Mouse (Mus musculus) limb, embryonic 13.5 days (tissue): ENCODE data around the gene 4931409K22Rik. TPM values are rescaled to one million over a fixed set of nuclear protein-coding genes. Genes with fewer than 3 reads are reported as not detected.

Experiments used
- ATAC-seq: fragments of 200-750 bp; cut with Nextera tagmentation; 2 replicates; pipeline ENCODE4 v1.8.0; 2017; ENCODE audit warnings: low read depth, moderate number of reproducible peaks, moderate TSS enrichment; ENCODE audit not compliant: low FRiP score
- H3K27ac ChIP-seq: fragments of 300-500 bp; sonication (generic); 2 replicates; pipeline ENCODE4 v1.5.1; 2015; ENCODE audit warnings: inconsistent platforms, mild to moderate bottlenecking, moderate library complexity
- H3K27me3 ChIP-seq: fragments of 300-500 bp; sonication (generic); 2 replicates; pipeline ENCODE4 v1.6.1; 2015; ENCODE audit warnings: mild to moderate bottlenecking, inconsistent platforms
- H3K36me3 ChIP-seq: fragments of 300-500 bp; sonication (generic); 2 replicates; pipeline ENCODE4 v1.6.1; 2015; ENCODE audit warnings: inconsistent platforms, mild to moderate bottlenecking, moderate library complexity
- H3K4me1 ChIP-seq: fragments of 300-500 bp; sonication (generic); 2 replicates; pipeline ENCODE4 v1.6.1; 2015; ENCODE audit warnings: inconsistent platforms
- H3K4me2 ChIP-seq: fragments of 300-500 bp; sonication (generic); replicated peaks from 2 replicates; pipeline ENCODE4 v1.6.1; 2015; ENCODE audit warnings: inconsistent platforms, mild to moderate bottlenecking, moderate library complexity
- H3K4me3 ChIP-seq: fragments of 300-500 bp; sonication (generic); 2 replicates; pipeline ENCODE4 v1.5.1; 2015; ENCODE audit warnings: moderate library complexity, mild to moderate bottlenecking, inconsistent platforms
- H3K9ac ChIP-seq: fragments of 300-500 bp; sonication (generic); 2 replicates; pipeline ENCODE4 v1.6.1; 2015; ENCODE audit warnings: mild to moderate bottlenecking, inconsistent platforms
- H3K9me3 ChIP-seq: fragments of 300-500 bp; sonication (generic); 2 replicates; pipeline ENCODE4 v1.6.1; 2016; ENCODE audit warnings: inconsistent platforms
- WGBS: fragments of 180-500 bp; shearing (Covaris S2); methylation state at CpG from one replicate; pipeline ENCODE4 v1.1.7; 2015; 5-methylcytosine and 5-hydroxymethylcytosine counted together
- polyA plus RNA-seq: library from polyadenylated mRNA; unstranded; fragments of >200 nt; fragmentation: Nextera tagmentation; extraction: Ambion mirVana; gene quantifications from 2 replicates; pipeline ENCODE4 v1.2.1, GENCODE M21; 2015

Gene 4931409K22Rik
- polyA plus RNA-seq, 1 experiment from 2014 or later: 0.17 TPM

DNA sequence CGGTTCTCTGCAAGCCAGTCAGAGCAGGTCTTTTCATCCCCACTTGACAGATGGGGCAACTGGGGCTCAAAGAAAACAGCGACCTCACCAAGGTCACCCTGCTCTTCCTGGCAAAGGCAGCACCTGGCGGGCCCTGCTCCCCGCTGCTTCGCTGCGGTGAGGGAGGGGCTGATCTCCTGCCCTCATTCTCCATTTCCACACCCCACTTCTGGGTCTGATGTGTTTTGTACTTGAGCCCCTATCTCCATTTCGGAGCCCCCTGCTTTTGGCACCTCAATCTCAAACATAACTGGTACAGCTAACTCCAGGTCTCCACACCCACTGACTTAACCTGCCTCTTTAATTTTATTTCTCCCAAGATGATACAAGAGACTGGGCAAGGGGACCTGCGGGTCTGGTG, 42.5 kb upstream of the 4931409K22Rik start:
- H3K36me3 ChIP-seq: peaks cover 21% of the 10 kb centered on the region
- ATAC-seq: no peak
- peaks cover 66% of the 10 kb centered on the region for H3K4me1 ChIP-seq
- H3K27me3 ChIP-seq: no peaks in the 10 kb centered on the region
- no peaks in the 10 kb centered on the region for H3K9me3 ChIP-seq
- H3K9ac ChIP-seq: peak overlapping the region; percentile 76
- no peak overlapping the region; the same call in 1 of the 2 replicates for H3K27ac ChIP-seq
- peak overlapping the region; percentile 56 for H3K4me3 ChIP-seq
- peak overlapping the region; percentile 99 for H3K4me2 ChIP-seq
- WGBS: 10% methylated on average over 8 of the region's 8 CpGs

DNA sequence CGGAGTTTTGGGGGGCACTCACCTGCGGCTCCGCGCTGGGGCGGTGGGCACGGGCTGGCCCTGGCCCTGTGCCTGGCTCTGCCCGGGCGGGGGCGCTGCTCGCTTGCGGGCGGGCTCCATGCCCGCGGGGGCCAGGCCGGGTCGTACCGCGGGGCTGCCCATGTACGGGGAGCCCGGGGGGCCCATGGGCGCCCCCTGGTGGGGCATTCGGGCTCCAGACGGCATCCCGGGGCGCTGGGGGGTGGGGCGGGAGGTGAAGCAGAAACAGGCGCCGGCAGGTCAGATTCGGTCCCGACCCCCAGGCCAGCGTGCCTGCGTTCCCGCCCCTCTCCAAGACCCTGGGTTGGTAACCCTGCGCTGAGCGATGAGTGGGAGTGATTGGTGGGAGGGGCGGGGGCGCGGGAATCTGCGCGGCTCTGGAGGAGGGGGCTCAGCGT, 42.0 kb upstream of the 4931409K22Rik start:
- H3K4me1 ChIP-seq: peaks cover 61% of the 10 kb centered on the region

DNA sequence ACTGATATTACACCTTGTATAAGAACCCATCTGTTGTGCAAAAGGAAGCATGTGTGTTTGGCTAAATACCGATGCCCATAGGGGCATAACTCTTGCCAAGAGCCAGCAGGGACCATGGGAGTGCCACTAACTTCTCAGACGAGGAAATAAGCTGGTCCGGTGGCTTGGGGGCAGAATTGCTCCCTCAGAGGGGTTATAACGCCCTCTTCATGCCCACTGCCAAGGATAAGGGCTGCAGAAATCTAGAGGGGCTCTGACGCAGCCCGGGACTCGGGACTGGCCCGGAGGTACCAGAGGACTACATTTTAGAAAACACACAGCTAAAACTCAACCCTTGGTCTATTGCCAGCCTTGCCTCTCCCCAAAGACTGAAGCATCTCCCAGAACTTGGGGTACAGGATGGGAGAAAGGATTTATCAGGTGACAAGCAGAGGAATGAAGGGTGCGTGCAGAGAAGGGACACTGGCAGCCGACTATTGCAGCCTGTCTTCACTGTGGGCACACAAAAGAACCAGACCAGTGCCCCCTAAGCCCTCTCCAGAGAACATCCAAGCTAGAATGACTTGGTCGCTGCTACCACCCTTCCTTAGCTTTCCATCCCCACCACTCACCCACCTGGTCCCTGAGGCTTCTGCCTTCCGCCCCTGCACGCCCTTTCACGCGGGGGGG, 41.4 kb upstream of the 4931409K22Rik start:
- peaks cover 55% of the 10 kb centered on the region for H3K4me1 ChIP-seq
- peak overlapping the region; percentile 76 for H3K9ac ChIP-seq
- H3K9me3 ChIP-seq: no peaks in the 10 kb centered on the region
- peak overlapping the region; percentile 99 for H3K4me2 ChIP-seq
- no peak overlapping the region for H3K27ac ChIP-seq
- peaks cover 32% of the 10 kb centered on the region for H3K36me3 ChIP-seq
- H3K4me3 ChIP-seq: peak overlapping the region; percentile 56
- WGBS: 23% methylated on average over 15 of the region's 15 CpGs
- no peaks in the 10 kb centered on the region for H3K27me3 ChIP-seq
- no peak for ATAC-seq

More for the DNA sequence above, 42.0 kb upstream of the 4931409K22Rik start:
- H3K4me2 ChIP-seq: peak overlapping the region; percentile 99
- H3K27ac ChIP-seq: no peak overlapping the region; the same call in 1 of the 2 replicates
- peak overlapping the region; percentile 76 for H3K9ac ChIP-seq
- WGBS: under 1% methylated on average over 38 of the region's 41 CpGs
- no peak for ATAC-seq
- H3K36me3 ChIP-seq: peaks cover 26% of the 10 kb centered on the region
- peak overlapping the region; percentile 56 for H3K4me3 ChIP-seq
- no peaks in the 10 kb centered on the region for H3K27me3 ChIP-seq
- H3K9me3 ChIP-seq: no peaks in the 10 kb centered on the region

DNA sequence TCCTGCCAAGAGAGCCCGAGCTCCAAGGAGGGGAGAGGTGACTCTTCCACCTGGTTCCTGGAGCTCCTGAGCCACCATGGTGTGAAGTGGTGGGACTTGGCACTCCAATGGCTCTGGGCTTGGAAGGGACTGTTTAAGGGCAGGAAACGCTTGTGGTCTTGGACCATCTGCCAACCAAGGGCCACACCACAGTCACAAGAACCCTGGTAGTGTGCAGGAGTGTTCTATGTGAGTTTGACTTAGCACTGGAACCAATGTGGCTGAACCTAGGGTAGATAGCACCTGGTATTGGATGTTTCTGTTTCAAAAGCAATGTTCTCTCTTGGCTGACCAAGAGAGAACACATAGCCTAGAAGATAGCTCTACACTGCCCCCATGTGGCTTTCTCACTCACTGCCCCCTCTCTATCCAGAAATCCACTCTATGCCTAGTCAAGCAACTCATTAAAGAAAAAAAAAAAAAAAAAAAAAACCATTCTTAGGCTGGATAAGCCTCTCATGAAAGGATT, 40.7 kb upstream of the 4931409K22Rik start:
- peaks cover 50% of the 10 kb centered on the region for H3K4me1 ChIP-seq
- H3K36me3 ChIP-seq: peaks cover 40% of the 10 kb centered on the region
- peak overlapping the region; percentile 25 for H3K4me2 ChIP-seq
- no peaks in the 10 kb centered on the region for H3K9me3 ChIP-seq
- H3K27ac ChIP-seq: peak overlapping the region; percentile 61; the same call in 1 of the 2 replicates
- ATAC-seq: peak; percentile 16; the same call in 1 of the 2 replicates
- H3K4me3 ChIP-seq: no peak overlapping the region
- H3K27me3 ChIP-seq: no peaks in the 10 kb centered on the region
- peak overlapping the region; percentile 51 for H3K9ac ChIP-seq
- 50% methylated on average over 2 of the region's 2 CpGs for WGBS

DNA sequence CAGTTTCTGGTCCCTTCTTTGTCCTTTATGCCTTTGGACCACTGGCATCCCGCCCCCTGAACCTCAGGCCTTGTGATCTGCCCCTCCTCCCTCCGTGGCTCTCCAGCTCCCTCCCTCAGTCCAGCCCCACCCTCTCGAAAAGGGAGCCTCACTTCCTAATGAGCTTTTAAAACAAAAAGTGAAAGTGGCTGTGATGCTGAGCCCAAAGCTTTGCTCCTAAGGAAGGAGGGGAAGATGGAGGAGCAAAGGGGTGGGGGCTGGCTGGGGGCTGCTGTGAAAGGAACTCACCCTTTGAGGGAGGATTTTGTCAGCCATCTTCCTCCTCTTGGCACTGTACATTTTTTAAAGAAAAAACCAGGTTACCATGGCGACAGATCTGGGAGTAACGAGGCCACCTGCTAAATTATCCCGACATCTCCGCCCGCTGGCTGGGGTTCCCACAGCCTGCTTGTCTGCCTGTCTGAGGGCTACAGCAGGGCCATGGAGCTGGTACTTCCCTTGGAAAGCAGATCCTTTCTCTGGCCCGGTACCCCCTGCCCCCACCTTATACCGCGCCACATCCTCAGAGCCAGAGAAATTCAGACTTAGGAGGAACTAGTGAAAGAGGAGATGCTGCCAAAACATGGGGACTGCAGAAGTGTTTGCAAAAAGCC, 40.0 kb upstream of the 4931409K22Rik start:
- Histone ChIP-seq H3K9ac (peak overlapping the region; percentile 51), H3K4me2 (peak overlapping the region; percentile 25), H3K9me3 (no peaks in the 10 kb centered on the region), H3K4me3 (no peak overlapping the region), H3K27ac (peak overlapping the region; percentile 61; the same call in 1 of the 2 replicates), H3K27me3 (no peaks in the 10 kb centered on the region; the same call in 1 of the 2 replicates), H3K36me3 (peaks cover 46% of the 10 kb centered on the region), H3K4me1 (peaks cover 55% of the 10 kb centered on the region)
- WGBS: 23% methylated on average over 11 of the region's 11 CpGs
- ATAC-seq: no peak

DNA sequence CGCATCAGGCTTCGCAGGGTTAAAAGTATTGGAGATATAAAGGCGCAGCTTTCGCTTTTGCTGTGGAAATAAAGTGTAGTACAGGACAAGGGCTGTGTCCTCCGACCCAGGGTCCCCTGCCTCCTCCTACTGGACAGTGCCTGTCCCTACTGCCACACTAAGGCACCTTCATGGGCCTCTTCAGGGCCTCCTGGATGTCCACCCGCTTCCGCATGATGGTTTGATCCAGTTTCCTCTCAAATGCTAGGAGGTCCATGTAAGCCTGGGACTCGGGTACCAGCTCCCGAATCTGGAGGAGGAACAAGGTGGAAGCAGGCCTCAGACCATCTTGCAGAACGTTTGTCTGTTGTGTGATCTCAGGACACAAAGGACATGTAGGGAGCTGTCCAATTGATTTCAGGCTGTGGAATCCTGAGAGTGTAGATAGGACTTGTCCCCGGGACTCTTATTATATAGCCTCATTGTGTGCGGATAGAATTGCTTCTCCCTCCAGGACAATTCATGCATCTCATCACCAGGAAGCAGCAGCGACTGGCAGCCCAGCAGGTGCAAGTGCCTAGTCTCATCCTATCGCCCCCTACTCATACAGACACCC, 39.3 kb upstream of the 4931409K22Rik start:
- no peak overlapping the region for H3K27ac ChIP-seq
- H3K9me3 ChIP-seq: no peaks in the 10 kb centered on the region
- H3K4me1 ChIP-seq: peaks cover 58% of the 10 kb centered on the region
- H3K4me2 ChIP-seq: 0 out of 2 replicates have a peak overlapping the region, but pooled peaks have one; percentile 25
- no peaks in the 10 kb centered on the region; the same call in 1 of the 2 replicates for H3K27me3 ChIP-seq
- H3K4me3 ChIP-seq: no peak overlapping the region
- H3K36me3 ChIP-seq: peaks cover 53% of the 10 kb centered on the region
- no peak for ATAC-seq
- WGBS: 71% methylated on average over 14 of the region's 14 CpGs
- no peak overlapping the region for H3K9ac ChIP-seq

DNA sequence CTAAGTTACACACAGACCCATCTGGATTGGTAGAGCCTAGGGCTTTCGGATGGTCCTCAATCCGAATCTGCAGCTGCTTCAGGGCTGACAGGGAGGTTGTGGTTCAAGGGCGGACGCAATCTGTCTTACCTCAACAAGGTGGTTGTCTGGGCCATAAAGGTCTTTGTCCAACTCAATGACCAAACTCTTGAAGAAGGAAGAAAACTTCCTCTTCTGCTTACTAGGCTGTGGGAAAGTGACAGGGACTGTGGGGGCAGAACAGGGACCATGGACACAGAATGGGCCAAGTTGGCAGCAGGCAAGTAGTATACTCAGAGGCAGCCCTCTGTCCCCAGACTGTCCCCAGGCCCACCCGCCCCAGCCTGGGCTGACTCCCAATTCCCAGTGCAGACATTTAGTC, 38.7 kb upstream of the 4931409K22Rik start:
- 87% methylated on average over 5 of the region's 5 CpGs for WGBS
- Histone ChIP-seq H3K27ac (no peak overlapping the region), H3K4me2 (no peak overlapping the region), H3K27me3 (no peaks in the 10 kb centered on the region; the same call in 1 of the 2 replicates), H3K36me3 (peaks cover 60% of the 10 kb centered on the region), H3K4me1 (peaks cover 53% of the 10 kb centered on the region), H3K9ac (no peak overlapping the region), H3K4me3 (no peak overlapping the region), H3K9me3 (no peaks in the 10 kb centered on the region)
- no peak for ATAC-seq

DNA sequence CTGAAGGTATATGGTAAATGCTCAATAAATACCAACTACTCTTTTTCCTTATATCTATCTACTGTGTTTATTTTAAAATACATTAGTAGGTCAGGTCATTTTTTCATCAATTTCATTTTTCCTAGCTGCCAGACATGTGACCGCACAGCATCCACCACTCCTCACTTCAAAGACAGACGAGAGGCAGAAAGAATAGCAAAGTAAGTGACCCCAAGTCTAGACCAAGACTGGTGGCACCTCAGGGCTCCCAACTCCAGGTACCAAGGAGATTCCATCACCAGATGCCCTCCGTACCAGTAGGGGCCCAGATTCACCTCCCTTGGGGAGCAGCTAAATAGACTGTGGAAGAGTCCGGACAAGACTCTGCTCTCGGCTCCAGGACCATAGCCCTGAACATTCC, 37.7 kb upstream of the 4931409K22Rik start:
- no peak for ATAC-seq
- Histone ChIP-seq H3K9ac (no peak overlapping the region), H3K4me1 (peaks cover 45% of the 10 kb centered on the region), H3K36me3 (peaks cover 69% of the 10 kb centered on the region), H3K27me3 (no peaks in the 10 kb centered on the region; the same call in 1 of the 2 replicates), H3K27ac (no peak overlapping the region), H3K4me2 (no peak overlapping the region), H3K4me3 (no peak overlapping the region), H3K9me3 (no peaks in the 10 kb centered on the region)
- 95% methylated on average over 5 of the region's 5 CpGs for WGBS

DNA sequence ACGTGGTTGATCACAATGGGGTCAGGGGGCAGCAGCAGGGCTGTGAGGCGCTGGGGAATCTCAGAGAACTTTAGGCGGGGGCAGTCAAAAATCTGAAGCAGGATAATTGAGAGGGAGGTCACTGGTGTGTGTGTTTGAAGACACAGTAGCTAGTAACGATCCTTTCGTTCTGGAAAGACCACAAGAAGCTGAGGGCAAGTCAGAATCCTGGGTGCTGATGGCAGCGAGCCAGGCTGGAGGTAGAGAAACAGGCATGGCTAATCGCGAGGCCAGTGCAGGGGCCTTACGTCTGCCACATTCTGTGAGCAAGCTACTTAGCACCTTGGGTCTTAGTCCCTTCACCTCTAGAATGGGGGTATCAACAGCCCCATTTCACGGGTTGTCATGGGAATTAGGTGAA, 37.3 kb upstream of the 4931409K22Rik start:
- 73% methylated on average over 10 of the region's 10 CpGs for WGBS
- no peaks in the 10 kb centered on the region for H3K9me3 ChIP-seq
- peaks cover 41% of the 10 kb centered on the region for H3K4me1 ChIP-seq
- no peak overlapping the region for H3K4me3 ChIP-seq
- peaks cover 73% of the 10 kb centered on the region for H3K36me3 ChIP-seq
- no peaks in the 10 kb centered on the region; the same call in 1 of the 2 replicates for H3K27me3 ChIP-seq
- H3K4me2 ChIP-seq: no peak overlapping the region
- no peak overlapping the region for H3K9ac ChIP-seq
- H3K27ac ChIP-seq: no peak overlapping the region
- no peak for ATAC-seq

DNA sequence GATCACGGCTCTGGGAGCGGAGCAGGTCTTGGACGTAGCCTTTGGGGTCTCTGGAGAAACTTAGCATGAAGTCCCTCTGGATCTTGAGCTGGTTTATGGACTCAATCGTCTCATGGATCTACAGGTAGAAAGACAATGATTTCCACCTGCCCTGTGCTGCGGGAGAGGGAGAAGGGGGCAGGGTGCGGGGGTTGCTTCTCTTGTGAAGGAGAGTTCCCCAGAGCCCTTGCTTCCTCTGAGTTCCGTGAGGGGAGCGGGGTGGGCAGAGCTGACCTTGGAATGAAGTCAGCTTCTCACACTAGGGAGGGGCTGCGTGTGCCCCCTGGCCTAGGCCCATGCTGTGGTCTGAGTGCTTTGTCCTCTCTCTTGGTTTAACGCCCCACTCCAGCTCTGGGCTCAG, 36.6 kb upstream of the 4931409K22Rik start:
- H3K27me3 ChIP-seq: no peaks in the 10 kb centered on the region; the same call in 1 of the 2 replicates
- H3K9ac ChIP-seq: no peak overlapping the region
- no peak overlapping the region for H3K27ac ChIP-seq
- no peak overlapping the region for H3K4me2 ChIP-seq
- no peaks in the 10 kb centered on the region for H3K9me3 ChIP-seq
- 75% methylated on average over 10 of the region's 10 CpGs for WGBS
- peaks cover 37% of the 10 kb centered on the region for H3K4me1 ChIP-seq
- no peak for ATAC-seq
- peaks cover 80% of the 10 kb centered on the region for H3K36me3 ChIP-seq
- H3K4me3 ChIP-seq: no peak overlapping the region

DNA sequence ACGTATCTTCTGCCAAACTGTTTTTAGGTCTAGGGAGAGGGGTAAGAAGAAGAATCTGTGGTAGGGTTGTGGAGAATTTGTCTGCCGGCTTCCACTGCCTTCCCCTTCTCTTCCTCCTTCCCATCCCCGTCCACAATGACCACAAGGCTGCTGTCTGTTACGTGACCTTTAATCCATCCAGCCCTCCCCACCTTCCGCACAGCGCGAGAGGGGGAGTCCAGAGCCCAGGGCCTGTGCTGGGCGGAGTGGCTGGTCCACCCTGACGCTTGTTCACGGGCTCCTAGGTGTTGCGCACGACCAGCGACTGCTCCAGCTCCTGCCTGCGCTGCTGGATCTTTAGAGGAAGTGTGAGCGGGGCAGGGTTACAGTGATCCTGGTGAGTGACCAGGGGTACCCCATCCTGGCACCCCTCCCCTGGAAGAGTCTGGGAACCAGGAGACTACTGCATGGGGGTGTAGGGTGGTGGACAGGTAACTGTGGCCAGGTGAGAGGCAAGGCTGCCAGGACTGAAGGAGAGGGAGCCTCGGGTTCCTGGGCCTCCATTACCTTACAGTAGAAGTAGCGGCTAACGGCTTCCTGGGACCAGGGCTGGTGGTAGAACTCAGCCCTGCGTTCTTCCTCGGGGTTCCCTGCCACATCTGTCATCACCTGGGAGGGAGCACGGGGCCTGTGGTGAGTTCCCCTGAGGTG, 36.0 kb upstream of the 4931409K22Rik start:
- Histone ChIP-seq H3K9me3 (no peaks in the 10 kb centered on the region), H3K4me3 (no peak overlapping the region), H3K4me1 (peaks cover 37% of the 10 kb centered on the region), H3K9ac (no peak overlapping the region), H3K4me2 (no peak overlapping the region), H3K27me3 (no peaks in the 10 kb centered on the region; the same call in 1 of the 2 replicates), H3K36me3 (peaks cover 83% of the 10 kb centered on the region), H3K27ac (no peak overlapping the region)
- WGBS: 66% methylated on average over 21 of the region's 21 CpGs
- no peak for ATAC-seq
